Mouse (Mus musculus): ENCODE results near the gene Gm20388.

GRCm38 (mm10) chr8:123213118-123213772 is 3302.6 kb downstream of the Gm20388 start:
- TF ChIP-seq EP300 (IDR thresholded peaks at IDR 0.05; ENCODE audit: low read depth), result no peak
- TF ChIP-seq CTCF (IDR thresholded peaks at IDR 0.05; ENCODE audit: low read depth), result no peak
